Comparison of ENCODE assay signal across 15 mouse cellular contexts in the genomic region with DNA sequence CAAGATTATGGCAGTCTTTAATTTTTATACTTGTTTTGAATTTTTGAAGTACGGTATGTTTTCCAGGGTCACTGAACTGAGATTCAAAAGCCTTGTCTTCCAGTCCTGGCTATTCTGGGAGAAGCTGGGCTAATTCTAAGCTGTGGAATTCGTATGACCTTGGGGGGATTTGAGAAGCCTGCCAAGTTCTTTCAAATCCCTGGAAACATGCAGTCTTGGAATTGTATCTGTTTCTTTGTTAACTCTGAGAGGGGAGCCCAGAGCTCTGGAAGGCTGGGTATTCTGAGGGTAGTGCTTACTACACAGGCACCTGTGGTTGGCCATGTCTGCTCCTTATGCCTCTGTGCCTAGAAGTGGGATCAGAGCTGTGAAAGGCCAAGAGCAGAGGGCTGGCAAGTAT. TPM values are rescaled to one million over a fixed set of nuclear protein-coding genes. Genes with fewer than 3 reads are reported as not detected.
DNase-seq lines count a peak whose midpoint lies in the region; ATAC-seq lines count a peak whose summit lies in the region.
"Had no signal": no experiment of that assay in that cellular context is flagged by ENCODE, and none has a peak within 500 bp of the region (broad histone marks: within the 10 kb centered on the region; RNA-seq: fewer than 3 reads in every experiment).

No protein-coding gene starts in this region.

- peak; percentile 71 for DNase-seq in embryonic facial prominence, embryonic 14.5 days (ENCODE audit: low spot score)
- DNase-seq in embryonic facial prominence, embryonic 10.5 days (ENCODE audit: low spot score): no peak
- peak; percentile 63 for DNase-seq in kidney, postnatal 14 days
- DNase-seq in kidney, postnatal 25 days: no peak
- DNase-seq in adrenal gland, postnatal 14 days: peak; percentile 61
- DNase-seq in frontal cortex, adult 2 months (ENCODE audit: extremely low spot score in 1 of 2, low spot score in 1 of 2): no peak
- DNase-seq in left cerebral cortex, postnatal 14 days (ENCODE audit: low spot score in 2 of 2): no peak
- DNase-seq: cerebellum, adult 18-20 months; gastrocnemius, postnatal 36 days; right cerebral cortex, postnatal 14 days had no signal

- H3K4me3 ChIP-seq in embryonic facial prominence, embryonic 14.5 days (ENCODE audit: low read depth, low read length): no peak overlapping the region
- H3K4me3 ChIP-seq in embryonic facial prominence, embryonic 10.5 days: no peak overlapping the region
- H3K4me3 ChIP-seq in limb, embryonic 15.5 days: no peak overlapping the region
- H3K4me3 ChIP-seq: forebrain, embryonic 12.5 days; neural tube, embryonic 12.5 days had no signal

- no peaks in the 10 kb centered on the region for H3K27me3 ChIP-seq in embryonic facial prominence, embryonic 14.5 days (replicated peaks; ENCODE audit: control insufficient read depth, insufficient read depth, low read length)
- H3K27me3 ChIP-seq in embryonic facial prominence, embryonic 10.5 days (replicated peaks; ENCODE audit: low read depth, poor library complexity, severe bottlenecking): no peaks in the 10 kb centered on the region
- no peaks in the 10 kb centered on the region for H3K27me3 ChIP-seq in limb, embryonic 15.5 days
- H3K27me3 ChIP-seq: forebrain, embryonic 12.5 days; neural tube, embryonic 12.5 days had no signal

- peak overlapping the region; percentile 56 for H3K27ac ChIP-seq in embryonic facial prominence, embryonic 14.5 days (replicated peaks; ENCODE audit: low read depth, low read length)
- no peak overlapping the region for H3K27ac ChIP-seq in embryonic facial prominence, embryonic 10.5 days (replicated peaks)
- 0 out of 2 replicates have a peak overlapping the region, but pooled peaks have one; percentile 33 for H3K27ac ChIP-seq in limb, embryonic 15.5 days
- H3K27ac ChIP-seq: forebrain, embryonic 12.5 days; neural tube, embryonic 12.5 days had no signal

- H3K4me2 ChIP-seq in embryonic facial prominence, embryonic 14.5 days (ENCODE audit: low read depth, low read length): no peak overlapping the region
- no peak overlapping the region for H3K4me2 ChIP-seq in limb, embryonic 15.5 days
- H3K4me2 ChIP-seq: forebrain, embryonic 12.5 days; midbrain, embryonic 11.5 days; neural tube, embryonic 12.5 days had no signal

- no peak overlapping the region for H3K9ac ChIP-seq in embryonic facial prominence, embryonic 14.5 days (ENCODE audit: low read depth, low read length)
- H3K9ac ChIP-seq in limb, embryonic 15.5 days: no peak overlapping the region
- H3K9ac ChIP-seq: forebrain, embryonic 12.5 days; neural tube, embryonic 12.5 days had no signal

- peaks cover 18% of the 10 kb centered on the region for H3K4me1 ChIP-seq in embryonic facial prominence, embryonic 14.5 days (ENCODE audit: control insufficient read depth, insufficient read depth, low read length)
- H3K4me1 ChIP-seq in embryonic facial prominence, embryonic 10.5 days: peaks cover 14% of the 10 kb centered on the region
- H3K4me1 ChIP-seq in limb, embryonic 15.5 days: peaks cover 20% of the 10 kb centered on the region
- H3K4me1 ChIP-seq: forebrain, embryonic 12.5 days; neural tube, embryonic 12.5 days had no signal

- 54% methylated on average over 2 of the region's 2 CpGs for WGBS in embryonic facial prominence, embryonic 14.5 days
- WGBS in embryonic facial prominence, embryonic 10.5 days: 91% methylated on average over 2 of the region's 2 CpGs
- 50% methylated on average over 2 of the region's 2 CpGs for WGBS in limb, embryonic 15.5 days

- peaks cover 70% of the 10 kb centered on the region for H3K36me3 ChIP-seq in embryonic facial prominence, embryonic 14.5 days (ENCODE audit: control insufficient read depth, insufficient read depth, low read length)
- peaks cover 92% of the 10 kb centered on the region for H3K36me3 ChIP-seq in embryonic facial prominence, embryonic 10.5 days (replicated peaks)
- peaks cover 62% of the 10 kb centered on the region for H3K36me3 ChIP-seq in limb, embryonic 15.5 days

- H3K9me3 ChIP-seq in embryonic facial prominence, embryonic 14.5 days (ENCODE audit: control insufficient read depth, low read length): no peaks in the 10 kb centered on the region
- no peaks in the 10 kb centered on the region for H3K9me3 ChIP-seq in embryonic facial prominence, embryonic 10.5 days
- H3K9me3 ChIP-seq in limb, embryonic 15.5 days: no peaks in the 10 kb centered on the region
- H3K9me3 ChIP-seq: forebrain, embryonic 12.5 days; G1E; neural tube, embryonic 12.5 days had no signal

- peak; percentile 52; the same call in 1 of the 2 replicates for ATAC-seq in embryonic facial prominence, embryonic 14.5 days (ENCODE audit: low read depth)
- ATAC-seq in limb, embryonic 15.5 days (ENCODE audit: insufficient number of reproducible peaks, low FRiP score, low TSS enrichment, low read depth): no peak

- intact Hi-C loops in left cerebral cortex, postnatal 14 days (cut with DNase I): no loop called here

RNA-seq across cellular contexts. Expression of gene Polr1a, which starts 26.9 kb away (rescaled TPM):
- 28.9 and 31.5 TPM in 2 replicates for polyA plus RNA-seq in embryonic facial prominence, embryonic 14.5 days (2014; fragmentation: Nextera tagmentation; extraction: Ambion mirVana)
- polyA plus RNA-seq in embryonic facial prominence, embryonic 10.5 days (2016; fragmentation: Nextera tagmentation; extraction: Ambion mirVana): 49.6 and 53.7 TPM in 2 replicates
- total RNA-seq in adrenal gland, postnatal 14 days (2021): 60.9 and 68.3 TPM in 2 replicates
- 26.2 and 29.5 TPM in 2 replicates for polyA plus RNA-seq in limb, embryonic 15.5 days (2015; fragmentation: Nextera tagmentation; extraction: Ambion mirVana)
- 15.8 and 18.0 TPM in 2 replicates for polyA plus RNA-seq in frontal cortex, adult 2 months (2012; rRNA removed)
- total RNA-seq in left cerebral cortex, postnatal 14 days (2021): 10 to 100 TPM; 28.5 to 32.3 TPM

RNA-seq across cellular contexts. Expression of gene Ptcd3, which starts 27.2 kb away (rescaled TPM):
- polyA plus RNA-seq in embryonic facial prominence, embryonic 14.5 days (2014; fragmentation: Nextera tagmentation; extraction: Ambion mirVana): 84.6 and 92.6 TPM in 2 replicates
- polyA plus RNA-seq in embryonic facial prominence, embryonic 10.5 days (2016; fragmentation: Nextera tagmentation; extraction: Ambion mirVana): 157 and 167 TPM in 2 replicates
- 112 and 116 TPM in 2 replicates for total RNA-seq in adrenal gland, postnatal 14 days (2021)
- 82.5 and 83.7 TPM in 2 replicates for polyA plus RNA-seq in limb, embryonic 15.5 days (2015; fragmentation: Nextera tagmentation; extraction: Ambion mirVana)
- polyA plus RNA-seq in frontal cortex, adult 2 months (2012; rRNA removed): 52.4 and 54.8 TPM in 2 replicates
- total RNA-seq in left cerebral cortex, postnatal 14 days (2021): 10 to 100 TPM; 66.2 to 68.8 TPM

Comparison
In these comparisons a context has a peak if more than half of its experiments do, and no peak if none do; other contexts are left out.
1. DNase-seq: peak in embryonic facial prominence, embryonic 14.5 days (single experiment), kidney, postnatal 14 days (single experiment) and adrenal gland, postnatal 14 days (single experiment); none in embryonic facial prominence, embryonic 10.5 days (single experiment), kidney, postnatal 25 days (0 of 2), frontal cortex, adult 2 months (0 of 2) and left cerebral cortex, postnatal 14 days (0 of 2).